Comparison of ENCODE assay signal across 12 mouse cellular contexts in the genomic region with DNA sequence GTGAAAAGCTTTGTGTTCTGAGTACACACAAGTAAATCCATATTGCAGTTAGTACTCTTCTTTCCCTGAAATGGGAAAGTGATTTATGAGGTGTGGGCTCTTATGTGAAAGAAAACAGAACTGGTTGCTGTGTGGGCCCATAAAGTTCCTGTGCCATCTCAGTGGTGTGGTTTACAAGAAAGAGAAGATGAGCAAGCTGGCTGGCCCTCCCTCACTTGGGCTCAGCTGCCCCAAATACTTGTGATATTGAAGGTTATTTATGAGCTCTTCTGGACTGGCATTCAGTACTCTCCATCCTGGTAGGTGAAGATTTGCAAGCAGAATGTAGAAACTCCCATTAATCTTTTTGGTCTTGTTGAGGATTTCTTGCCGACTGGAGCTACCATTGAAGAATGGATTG.
"Had no signal": no experiment of that assay in that cellular context is flagged by ENCODE, and none has a peak within 500 bp of the region (broad histone marks: within the 10 kb centered on the region; RNA-seq: fewer than 3 reads in every experiment).

No protein-coding gene starts in this region.

- H3K9ac ChIP-seq: limb, embryonic 12.5 days; liver, embryonic 13.5 days; liver, postnatal 0 days; neural tube, embryonic 12.5 days had no signal

- H3K9me3 ChIP-seq: limb, embryonic 12.5 days; liver, embryonic 13.5 days; midbrain, embryonic 10.5 days; neural tube, embryonic 12.5 days had no signal

- ATAC-seq: liver, postnatal 0 days had no signal

- H3K27me3 ChIP-seq: limb, embryonic 12.5 days; liver, embryonic 13.5 days; neural tube, embryonic 12.5 days had no signal

- H3K27ac ChIP-seq: limb, embryonic 12.5 days; liver, embryonic 13.5 days; midbrain, embryonic 10.5 days; neural tube, embryonic 12.5 days had no signal

- H3K4me3 ChIP-seq: limb, embryonic 12.5 days; liver, embryonic 13.5 days; midbrain, embryonic 10.5 days; neural tube, embryonic 12.5 days had no signal

- H3K36me3 ChIP-seq: limb, embryonic 12.5 days; liver, embryonic 13.5 days; midbrain, embryonic 10.5 days; neural tube, embryonic 12.5 days had no signal

- H3K4me1 ChIP-seq: neural tube, embryonic 12.5 days had no signal

- DNase-seq: kidney, postnatal 25 days; liver; liver, embryonic 13.5 days; liver, postnatal 0 days; lung, postnatal 36 days; midbrain, embryonic 14.5 days; spleen, adult 18-20 months; thymus, adult 18-20 months; thymus, postnatal 14 days had no signal

- H3K4me2 ChIP-seq: limb, embryonic 12.5 days; liver, embryonic 13.5 days; neural tube, embryonic 12.5 days had no signal
